Mouse (Mus musculus) urinary bladder, adult 18-20 months (tissue): Measurements from ENCODE around the gene Foxc2.

Source experiments
- DNase-seq, 2 experiments: peaks; one replicate each; pipeline ENCODE4 v3.0.0; 2022; ENCODE audit warnings: low spot score in 2 of 2, mixed read lengths in 2 of 2

Gene Foxc2

GRCm38 (mm10) chr8:121086004-121086900 lies 29.7 kb upstream of the Foxc2 start:
- no peak for DNase-seq

- DNase-seq = no peak
Measured at GRCm38 (mm10) chr8:121088281-121088680, 27.7 kb upstream of the Foxc2 start.

GRCm38 (mm10) chr8:121088871-121089630 lies 26.9 kb upstream of the Foxc2 start:
- no peak for DNase-seq

GRCm38 (mm10) chr8:121089631-121090380 lies 26.2 kb upstream of the Foxc2 start:
- no peak for DNase-seq

- DNase-seq = no peak
Measured at GRCm38 (mm10) chr8:121090716-121091115, 25.3 kb upstream of the Foxc2 start.

- DNase-seq = no peak
Measured at GRCm38 (mm10) chr8:121092141-121092540, 23.8 kb upstream of the Foxc2 start.

- DNase-seq = peak; percentile 73 to 81
Measured at GRCm38 (mm10) chr8:121092627-121093026, 23.3 kb upstream of the Foxc2 start.

- no peak for DNase-seq
Measured at GRCm38 (mm10) chr8:121093496-121093895, 22.5 kb upstream of the Foxc2 start.

- peak in 1 of 2 experiments; percentile 63 for DNase-seq
Measured at GRCm38 (mm10) chr8:121104049-121104818, 11.7 kb upstream of the Foxc2 start.

- peak; percentile 97 to 99 for DNase-seq
Measured at GRCm38 (mm10) chr8:121107668-121108656, 8.0 kb upstream of the Foxc2 start, which contains the start of gene Mthfsd. TSS of gene Mthfsd (minus strand) at chr8:121108392.

GRCm38 (mm10) chr8:121108657-121109056 lies 7.3 kb upstream of the Foxc2 start:
- DNase-seq = no peak

- DNase-seq = no peak
Measured at GRCm38 (mm10) chr8:121111145-121111907, 4.6 kb upstream of the Foxc2 start.

- DNase-seq = peak; percentile 94 to 97
Measured at GRCm38 (mm10) chr8:121113261-121113660, 2.7 kb upstream of the Foxc2 start.

GRCm38 (mm10) chr8:121115136-121115535 lies 835 bp upstream of the Foxc2 start:
- no peak for DNase-seq

GRCm38 (mm10) chr8:121116591-121117185 lies 717 bp downstream of the Foxc2 start:
- no peak for DNase-seq

- DNase-seq = no peak
Measured at GRCm38 (mm10) chr8:121117186-121117651, 1.2 kb downstream of the Foxc2 start.

- no peak for DNase-seq
Measured at GRCm38 (mm10) chr8:121117906-121118305, 1.9 kb downstream of the Foxc2 start.

- DNase-seq = no peak
Measured at GRCm38 (mm10) chr8:121118634-121119420, 2.9 kb downstream of the Foxc2 start.
